Mouse (Mus musculus) thymus, adult 2 months (tissue): ENCODE data around the gene Clec2d.

ENCODE experiments used
- CTCF ChIP-seq: fragments of 200-500 bp; IDR thresholded peaks from 2 replicates; pipeline ENCODE4 v1.5.1; 2012; ENCODE audit warnings: mild to moderate bottlenecking, control low read depth, low read length, moderate library complexity, borderline replicate concordance; ENCODE audit not compliant: control insufficient read depth, poor library complexity, insufficient read depth; ENCODE audit errors: extremely low read depth
- POLR2A ChIP-seq: fragments of 200-500 bp; IDR thresholded peaks from 2 replicates; pipeline ENCODE4 v1.6.1; 2012; ENCODE audit warnings: mild to moderate bottlenecking, low read length, control low read depth, moderate library complexity; ENCODE audit not compliant: control insufficient read depth, poor library complexity, insufficient read depth; ENCODE audit errors: extremely low read depth

GRCm38 (mm10) chr6:129186022-129186421 is 5.6 kb downstream of the Clec2d start:
- no peak for TF ChIP-seq CTCF
- TF ChIP-seq POLR2A: no peak
